Mouse (Mus musculus) kidney, adult 2 months (tissue): Measurements from ENCODE around the gene Zfp217. TPM values are rescaled to one million over a fixed set of nuclear protein-coding genes. Genes with fewer than 3 reads are reported as not detected.
A peak's percentile ranks its signal among the peaks of the same experiment; 100 is the strongest.

Experiments used
- DNase-seq: peaks from one replicate; pipeline ENCODE4 v3.0.0; 2021
- H3K27ac ChIP-seq: fragments of 200-500 bp; 2 replicates; pipeline ENCODE4 v1.5.1; 2012; ENCODE audit warnings: low read depth, low read length, control low read depth, inconsistent platforms; ENCODE audit not compliant: insufficient read depth
- H3K27me3 ChIP-seq: fragments of 200-500 bp; replicated peaks from 2 replicates; pipeline ENCODE4 v1.6.1; 2012; ENCODE audit warnings: mild to moderate bottlenecking, moderate library complexity, low read length, inconsistent platforms; ENCODE audit not compliant: control insufficient read depth, insufficient read depth
- H3K36me3 ChIP-seq: fragments of 200-500 bp; 2 replicates; pipeline ENCODE4 v1.6.1; 2012; ENCODE audit warnings: mild to moderate bottlenecking, moderate library complexity, low read length, inconsistent platforms; ENCODE audit not compliant: control insufficient read depth, insufficient read depth
- H3K4me1 ChIP-seq: fragments of 200-500 bp; 2 replicates; pipeline ENCODE4 v1.6.1; 2011; ENCODE audit warnings: low read length; ENCODE audit not compliant: control insufficient read depth, insufficient read depth
- H3K4me3 ChIP-seq: fragments of 200-500 bp; 2 replicates; pipeline ENCODE4 v1.5.1; 2011; ENCODE audit warnings: mild to moderate bottlenecking, low read depth, low read length, control low read depth; ENCODE audit not compliant: insufficient read depth
- CTCF ChIP-seq: fragments of 200-500 bp; conservative IDR thresholded peaks from 2 replicates; pipeline ENCODE4 v1.5.1; 2011; ENCODE audit warnings: low read depth, mild to moderate bottlenecking, control low read depth, low read length, moderate library complexity, mixed read lengths; ENCODE audit not compliant: insufficient read depth, insufficient read length
- POLR2A ChIP-seq: fragments of 200-500 bp; IDR thresholded peaks from one replicate; pipeline ENCODE4 v1.6.1; 2011; ENCODE audit warnings: low read depth, low read length, control low read depth
- WGBS: fragments of 180-500 bp; shearing (Covaris S2); methylation state at CpG from one replicate; pipeline ENCODE4 v1.1.7; 2018; 5-methylcytosine and 5-hydroxymethylcytosine counted together
- polyA plus RNA-seq: library from polyadenylated mRNA; depleted of rRNA; stranded (reverse); fragments of >200 nt; gene quantifications from 2 replicates; pipeline ENCODE4 v1.2.3, GENCODE M21; 2012

Zfp217 gene
- polyA plus RNA-seq, 1 experiment, result 8.2 TPM

- Histone ChIP-seq H3K27ac (peak overlapping the region; percentile 51; the same call in 1 of the 2 replicates), H3K4me3 (no peak overlapping the region), H3K36me3 (no peaks in the 10 kb centered on the region), H3K4me1 (peaks cover 29% of the 10 kb centered on the region), H3K27me3 (no peaks in the 10 kb centered on the region)
- 27% methylated on average over 7 of the region's 7 CpGs for WGBS
- no peak for TF ChIP-seq CTCF
- no peak for TF ChIP-seq POLR2A
- no peak for DNase-seq
These were observed 19.2 kb downstream of the Zfp217 start for GRCm38 (mm10) chr2:170128461-170129247.

- DNase-seq, result no peak
- H3K4me1 ChIP-seq, result peaks cover 29% of the 10 kb centered on the region
- H3K27me3 ChIP-seq, result no peaks in the 10 kb centered on the region
- H3K36me3 ChIP-seq, result no peaks in the 10 kb centered on the region
- no peak overlapping the region; the same call in 1 of the 2 replicates for H3K27ac ChIP-seq
- no peak for TF ChIP-seq CTCF
- TF ChIP-seq POLR2A, result no peak
- no peak overlapping the region for H3K4me3 ChIP-seq
- WGBS, result 37% methylated on average over 3 of the region's 3 CpGs
These were observed 20.4 kb downstream of the Zfp217 start for GRCm38 (mm10) chr2:170127523-170127922.

- Histone ChIP-seq H3K27me3 (no peaks in the 10 kb centered on the region), H3K27ac (no peak overlapping the region), H3K4me1 (peaks cover 29% of the 10 kb centered on the region), H3K4me3 (no peak overlapping the region), H3K36me3 (no peaks in the 10 kb centered on the region)
- no peak for DNase-seq
- 49% methylated on average over 1 of the region's 1 CpGs for WGBS
- TF ChIP-seq POLR2A (no peak), CTCF (no peak)
These were observed 21.6 kb downstream of the Zfp217 start for GRCm38 (mm10) chr2:170126266-170126665.

- Histone ChIP-seq H3K4me1 (peaks cover 10% of the 10 kb centered on the region), H3K27ac (no peak overlapping the region), H3K4me3 (no peak overlapping the region), H3K27me3 (no peaks in the 10 kb centered on the region), H3K36me3 (no peaks in the 10 kb centered on the region)
- 74% methylated on average over 7 of the region's 7 CpGs for WGBS
- TF ChIP-seq CTCF (no peak), POLR2A (no peak)
- DNase-seq, result no peak
These were observed 25.7 kb downstream of the Zfp217 start for GRCm38 (mm10) chr2:170122197-170122596.

DNA sequence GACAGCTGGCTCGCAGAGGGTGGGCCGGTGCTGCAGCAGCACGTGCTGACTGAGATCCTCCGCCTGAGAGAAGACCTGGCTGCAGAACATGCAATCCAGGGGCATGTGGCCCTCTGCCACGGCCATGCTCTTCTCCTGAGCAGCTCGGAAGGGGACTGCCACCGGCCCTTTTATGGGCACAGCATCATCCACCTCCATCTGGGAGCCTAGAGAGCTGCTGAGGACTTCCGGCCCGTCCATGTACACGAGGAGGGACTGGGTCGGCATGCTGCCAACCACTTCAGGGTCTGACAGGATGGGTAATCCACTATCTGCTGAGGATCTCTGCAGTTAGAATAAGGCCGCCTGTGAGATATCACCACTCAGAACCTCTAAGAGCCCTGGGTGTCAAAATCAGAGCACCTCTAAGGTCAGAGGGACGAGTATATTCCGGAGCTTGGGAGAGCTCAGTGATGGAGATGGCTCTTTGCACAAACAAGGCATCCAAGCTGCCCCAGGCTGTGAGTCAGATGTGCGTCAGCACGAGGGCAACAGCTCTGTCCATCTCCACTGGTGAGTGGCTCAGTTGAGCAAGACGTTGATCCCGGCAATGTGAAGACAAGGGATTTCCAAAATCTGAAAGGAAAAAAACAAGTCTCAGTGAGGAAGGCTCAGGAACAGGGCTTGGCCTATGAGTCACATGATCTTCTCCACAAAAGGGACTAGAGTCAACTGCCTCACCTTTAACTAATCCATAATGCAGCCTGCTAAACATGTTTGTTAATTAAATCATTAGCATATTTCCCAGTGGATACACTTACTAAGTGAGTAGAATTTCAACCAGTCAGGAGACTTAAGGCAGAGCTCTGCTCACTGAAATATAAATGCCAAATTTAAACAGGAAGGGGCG is 27.5 kb downstream of the Zfp217 start:
- Histone ChIP-seq H3K4me3 (no peak overlapping the region), H3K27me3 (no peaks in the 10 kb centered on the region), H3K4me1 (peaks cover 11% of the 10 kb centered on the region; the same call in 1 of the 2 replicates), H3K36me3 (no peaks in the 10 kb centered on the region), H3K27ac (no peak overlapping the region)
- no peak for DNase-seq
- 82% methylated on average over 19 of the region's 19 CpGs for WGBS
- TF ChIP-seq POLR2A, result no peak
- no peak for TF ChIP-seq CTCF

DNA sequence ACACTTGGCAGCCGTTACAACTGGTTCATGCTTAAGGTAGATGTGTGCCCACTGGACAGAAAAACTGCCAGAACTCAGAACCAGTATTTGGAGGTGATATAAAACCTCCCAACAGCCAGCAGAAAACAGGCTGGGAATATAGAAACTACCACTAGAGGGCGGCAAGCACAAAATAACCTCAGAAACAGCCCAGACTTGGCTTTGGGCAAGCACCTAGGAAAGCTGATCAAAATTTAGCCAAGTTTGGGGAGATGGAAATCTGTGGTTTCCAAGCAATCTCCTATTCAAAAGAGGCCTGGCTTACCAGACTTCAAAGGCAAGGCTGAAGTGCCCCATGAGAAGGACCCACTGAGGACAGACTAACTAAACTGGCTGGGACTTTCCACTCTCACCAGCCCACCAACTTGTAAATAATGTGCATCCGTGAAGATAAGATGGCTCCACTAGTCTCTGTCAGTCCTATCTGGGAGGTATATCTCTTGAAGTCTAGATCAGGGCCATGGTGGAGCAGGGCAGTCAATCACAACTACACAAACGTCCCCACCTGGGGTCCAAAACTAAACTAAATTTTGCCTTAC is 31.1 kb downstream of the Zfp217 start:
- H3K4me1 ChIP-seq, result peaks cover 7% of the 10 kb centered on the region; the same call in 1 of the 2 replicates
- no peak overlapping the region for H3K27ac ChIP-seq
- no peak overlapping the region for H3K4me3 ChIP-seq
- H3K27me3 ChIP-seq, result no peaks in the 10 kb centered on the region
- TF ChIP-seq CTCF (peak; percentile 65), POLR2A (no peak)
- peak; percentile 81 for DNase-seq
- H3K36me3 ChIP-seq, result no peaks in the 10 kb centered on the region; the same call in 1 of the 2 replicates
- WGBS, result 32% methylated on average over 4 of the region's 4 CpGs

DNA sequence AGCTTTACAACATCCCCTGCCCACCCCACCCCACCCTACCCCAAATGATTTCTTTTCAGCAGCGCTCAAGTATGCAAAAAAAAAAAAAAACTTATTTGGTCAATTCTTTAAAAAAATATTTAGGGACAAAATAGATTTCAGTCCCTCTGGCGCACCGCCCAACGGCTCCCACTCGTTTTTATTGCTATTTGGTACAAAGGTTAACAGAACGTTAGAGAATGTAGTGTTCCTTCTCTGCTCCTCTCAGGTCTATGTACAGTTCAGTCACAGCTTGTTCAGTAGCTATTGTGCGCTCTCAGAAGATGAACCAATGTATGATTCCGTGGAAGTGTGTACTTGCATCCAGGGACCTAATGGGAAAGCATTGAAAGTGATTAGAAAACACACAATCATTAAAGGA is 37.6 kb downstream of the Zfp217 start:
- TF ChIP-seq POLR2A, result no peak
- TF ChIP-seq CTCF, result no peak

More for the DNA sequence above, 37.6 kb downstream of the Zfp217 start:
- Histone ChIP-seq H3K27me3 (no peaks in the 10 kb centered on the region), H3K4me1 (no peaks in the 10 kb centered on the region; the same call in 1 of the 2 replicates), H3K27ac (no peak overlapping the region), H3K4me3 (no peak overlapping the region), H3K36me3 (no peaks in the 10 kb centered on the region; the same call in 1 of the 2 replicates)
- DNase-seq, result peak; percentile 58
- 51% methylated on average over 8 of the region's 8 CpGs for WGBS
